Mouse (Mus musculus) myocyte (in vitro differentiated cells): ENCODE measurements around the gene Cdiptos. TPM values are rescaled to one million over a fixed set of nuclear protein-coding genes. Genes with fewer than 3 reads are reported as not detected.

Source experiments
- H3K27me3 ChIP-seq: one replicate; pipeline ENCODE4 v1.6.1; 2011; ENCODE audit not compliant: control insufficient read depth, insufficient read depth, insufficient read length
- H3K36me3 ChIP-seq: one replicate; pipeline ENCODE4 v1.6.1; 2011; ENCODE audit not compliant: control insufficient read depth, insufficient read depth
- H3K4me2 ChIP-seq: one replicate; pipeline ENCODE4 v1.6.1; 2011; ENCODE audit warnings: low read depth, control low read depth
- H3K4me3 ChIP-seq: one replicate; pipeline ENCODE4 v1.5.1; 2011; ENCODE audit warnings: mild to moderate bottlenecking, control low read depth, moderate library complexity
- H3K79me2 ChIP-seq: one replicate; pipeline ENCODE4 v1.6.1; 2011; ENCODE audit not compliant: control insufficient read depth, insufficient read depth
- H3ac ChIP-seq: one replicate; pipeline ENCODE4 v1.6.1; 2011; ENCODE audit not compliant: control insufficient read depth, insufficient read length
- CEBPB ChIP-seq: IDR thresholded peaks from 2 replicates; pipeline ENCODE4 v1.6.1; 2011; ENCODE audit warnings: mild to moderate bottlenecking, moderate library complexity; ENCODE audit not compliant: poor library complexity, insufficient read depth, severe bottlenecking
- E2F4 ChIP-seq: IDR thresholded peaks from one replicate; pipeline ENCODE4 v1.6.1; 2011; ENCODE audit warnings: mild to moderate bottlenecking, control low read depth, moderate library complexity; ENCODE audit not compliant: insufficient read depth
- MAX ChIP-seq: IDR thresholded peaks from one replicate; pipeline ENCODE4 v1.6.1; 2011; ENCODE audit warnings: low read depth, mild to moderate bottlenecking, control low read depth
- MYOD1 ChIP-seq, 3 experiments: IDR thresholded peaks; one replicate each; pipeline ENCODE4 v1.6.1; 2011; ENCODE audit warnings: control low read depth in 2 of 3, low read depth in 2 of 3, mild to moderate bottlenecking in 2 of 3, moderate library complexity in 1 of 3; ENCODE audit not compliant: insufficient read length in 2 of 3, control insufficient read depth in 1 of 3
- MYOG ChIP-seq, 3 experiments: IDR thresholded peaks; one replicate each; pipeline ENCODE4 v1.6.1; 2011; ENCODE audit warnings: control low read depth in 2 of 3, low read depth in 2 of 3, mild to moderate bottlenecking in 2 of 3; ENCODE audit not compliant: insufficient read length in 2 of 3, control insufficient read depth in 1 of 3, insufficient read depth in 1 of 3
- POLR2A ChIP-seq: IDR thresholded peaks from one replicate; pipeline ENCODE4 v1.6.1; 2011; ENCODE audit warnings: low read depth, mild to moderate bottlenecking, control low read depth, moderate library complexity; ENCODE audit not compliant: insufficient read length
- POLR2AphosphoS2 ChIP-seq: IDR thresholded peaks from one replicate; pipeline ENCODE4 v1.6.1; 2011; ENCODE audit warnings: low read depth, control low read depth; ENCODE audit not compliant: insufficient read length
- REST ChIP-seq: IDR thresholded peaks from one replicate; pipeline ENCODE4 v1.6.1; 2011; ENCODE audit warnings: mild to moderate bottlenecking, control low read depth, moderate library complexity; ENCODE audit not compliant: insufficient read depth, insufficient read length
- SRF ChIP-seq: IDR thresholded peaks from one replicate; pipeline ENCODE4 v1.6.1; 2011; ENCODE audit warnings: low read depth; ENCODE audit not compliant: control insufficient read depth, insufficient read length
- TCF12 ChIP-seq: IDR thresholded peaks from one replicate; pipeline ENCODE4 v1.6.1; 2011; ENCODE audit warnings: mild to moderate bottlenecking, control low read depth; ENCODE audit not compliant: poor library complexity, insufficient read depth, severe bottlenecking
- TCF3 ChIP-seq: IDR thresholded peaks from one replicate; pipeline ENCODE4 v1.6.1; 2011; ENCODE audit warnings: low read depth, control low read depth; ENCODE audit not compliant: insufficient read length
- USF1 ChIP-seq: IDR thresholded peaks from one replicate; pipeline ENCODE4 v1.6.1; 2011; ENCODE audit warnings: low read depth, mild to moderate bottlenecking, control low read depth, moderate library complexity
- polyA plus RNA-seq: library from polyadenylated mRNA; unstranded; fragments of >200 nt; fragmentation: generic; extraction: Trizol; gene quantifications from one replicate; pipeline ENCODE4 v1.2.1, GENCODE M21; 2012; ENCODE audit warnings: missing spikeins

Gene Cdiptos
- polyA plus RNA-seq, 1 experiment = 0.18 TPM

DNA sequence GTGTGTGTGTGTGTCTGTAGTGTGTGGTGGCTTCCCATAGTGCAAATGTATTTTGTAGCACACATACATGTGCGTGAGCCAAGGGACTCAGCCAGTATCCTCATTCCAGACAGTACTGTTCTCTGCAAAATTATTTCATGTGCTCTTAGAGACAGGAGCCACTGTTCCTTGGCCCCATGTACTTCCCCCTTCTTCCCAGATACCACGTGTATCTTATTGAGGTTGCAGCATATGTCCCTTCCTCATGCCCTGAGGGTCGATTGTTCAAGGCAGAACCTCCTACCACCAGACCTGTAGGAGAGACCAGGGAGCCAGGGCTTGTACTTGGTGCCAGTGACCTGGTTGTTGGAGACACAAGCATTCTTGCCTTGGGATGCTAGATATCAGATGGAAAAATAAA lies 20.8 kb downstream of the Cdiptos start:
- Histone ChIP-seq H3K79me2 (no peaks in the 10 kb centered on the region), H3K4me2 (no peak overlapping the region), H3K36me3 (no peaks in the 10 kb centered on the region), H3ac (no peak overlapping the region), H3K4me3 (no peak overlapping the region), H3K27me3 (peaks cover 36% of the 10 kb centered on the region)
- TF ChIP-seq MAX = no peak
- no peak for TF ChIP-seq TCF12
- no peak for TF ChIP-seq TCF3
- TF ChIP-seq REST = no peak
- TF ChIP-seq CEBPB = no peak
- no peak for TF ChIP-seq MYOG (IDR thresholded peaks at IDR 0.05; ENCODE audit: control insufficient read depth in 1 of 3, insufficient read depth in 1 of 3, insufficient read length in 2 of 3, low read depth in 2 of 3)
- no peak for TF ChIP-seq MYOD1 (IDR thresholded peaks at IDR 0.05; ENCODE audit: control insufficient read depth in 1 of 3, insufficient read length in 2 of 3, low read depth in 2 of 3)
- TF ChIP-seq E2F4 = no peak
- TF ChIP-seq USF1 = no peak
- no peak for TF ChIP-seq POLR2AphosphoS2
- no peak for TF ChIP-seq SRF
- no peak for TF ChIP-seq POLR2A

- Histone ChIP-seq H3K4me2 (no peak overlapping the region), H3K79me2 (no peaks in the 10 kb centered on the region), H3K4me3 (no peak overlapping the region), H3ac (no peak overlapping the region), H3K36me3 (no peaks in the 10 kb centered on the region), H3K27me3 (peaks cover 20% of the 10 kb centered on the region)
- peak in 1 of 3 experiments; percentile 13 for TF ChIP-seq MYOG (IDR thresholded peaks at IDR 0.05; ENCODE audit: control insufficient read depth in 1 of 3, insufficient read depth in 1 of 3, insufficient read length in 2 of 3, low read depth in 2 of 3)
- TF ChIP-seq MYOD1 (IDR thresholded peaks at IDR 0.05; ENCODE audit: control insufficient read depth in 1 of 3, insufficient read length in 2 of 3, low read depth in 2 of 3) = peak in 1 of 3 experiments; percentile 29
- no peak for TF ChIP-seq TCF12
These were observed 23.3 kb downstream of the Cdiptos start for GRCm38 (mm10) chr7:126952646-126953045.

GRCm38 (mm10) chr7:126951741-126952140 lies 24.2 kb downstream of the Cdiptos start:
- no peak for TF ChIP-seq TCF3
- Histone ChIP-seq H3K4me2 (no peak overlapping the region), H3ac (no peak overlapping the region), H3K4me3 (no peak overlapping the region), H3K27me3 (peaks cover 16% of the 10 kb centered on the region), H3K36me3 (no peaks in the 10 kb centered on the region), H3K79me2 (no peaks in the 10 kb centered on the region)

DNA sequence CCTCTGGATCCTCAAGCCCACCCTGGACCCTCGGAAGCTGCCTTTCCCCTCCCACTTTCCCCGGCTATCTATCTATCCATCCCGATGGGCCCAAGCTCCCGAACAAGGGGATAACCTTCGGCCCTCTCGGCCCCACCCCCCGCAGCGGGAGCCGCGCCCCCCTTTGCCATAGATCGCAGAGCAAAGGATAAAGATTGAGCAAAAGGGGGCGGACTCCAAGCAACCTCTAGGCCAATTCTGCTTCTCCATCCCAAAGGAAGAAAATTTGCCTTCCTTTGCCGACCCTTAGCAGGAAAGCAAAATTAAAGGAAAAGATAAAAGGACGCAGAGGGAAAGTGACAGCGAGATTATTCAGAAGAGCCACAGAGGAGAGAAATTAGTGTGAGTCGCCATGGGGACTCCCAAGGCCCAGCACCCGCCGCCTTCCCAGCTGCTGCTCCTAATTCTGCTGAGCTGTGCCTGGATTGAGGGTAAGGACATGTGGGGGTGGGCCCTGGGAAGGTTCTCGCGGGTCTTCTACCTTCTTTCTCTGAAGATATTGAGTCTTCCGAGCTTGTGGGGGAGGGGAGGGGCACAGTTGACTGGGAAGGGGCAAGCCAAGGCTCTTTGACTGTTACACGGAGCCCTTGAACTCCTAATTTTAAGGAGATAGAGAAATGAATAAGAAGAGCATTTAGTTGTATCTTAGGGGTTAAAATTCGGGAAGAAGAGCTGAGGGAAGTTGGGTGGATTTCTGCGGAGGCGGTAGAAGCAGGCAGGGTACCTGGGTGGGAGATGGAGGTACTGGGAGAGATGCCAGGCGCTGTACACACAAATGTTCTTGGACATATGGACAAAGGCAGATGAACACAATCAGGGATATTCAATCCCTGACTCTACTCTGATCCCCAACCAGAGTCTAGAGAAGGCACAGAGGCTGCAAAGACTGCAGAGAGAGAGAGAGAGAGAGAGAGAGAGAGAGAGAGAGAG lies 25.0 kb downstream of the Cdiptos start:
- no peaks in the 10 kb centered on the region for H3K79me2 ChIP-seq
- H3K4me2 ChIP-seq = no peak overlapping the region
- no peak overlapping the region for H3ac ChIP-seq
- no peaks in the 10 kb centered on the region for H3K36me3 ChIP-seq
- no peak overlapping the region for H3K4me3 ChIP-seq
- TF ChIP-seq SRF = no peak
- no peak for TF ChIP-seq MAX
- TF ChIP-seq MYOG (IDR thresholded peaks at IDR 0.05; ENCODE audit: control insufficient read depth in 1 of 3, insufficient read depth in 1 of 3, insufficient read length in 2 of 3, low read depth in 2 of 3) = no peak
- no peak for TF ChIP-seq MYOD1 (IDR thresholded peaks at IDR 0.05; ENCODE audit: control insufficient read depth in 1 of 3, insufficient read length in 2 of 3, low read depth in 2 of 3)
- no peak for TF ChIP-seq E2F4
- TF ChIP-seq POLR2A = no peak
- no peak for TF ChIP-seq CEBPB
- no peak for TF ChIP-seq TCF3
- TF ChIP-seq POLR2AphosphoS2 = no peak
- TF ChIP-seq REST = no peak
- TF ChIP-seq USF1 = no peak
- TF ChIP-seq TCF12 = no peak
- peaks cover 16% of the 10 kb centered on the region for H3K27me3 ChIP-seq

DNA sequence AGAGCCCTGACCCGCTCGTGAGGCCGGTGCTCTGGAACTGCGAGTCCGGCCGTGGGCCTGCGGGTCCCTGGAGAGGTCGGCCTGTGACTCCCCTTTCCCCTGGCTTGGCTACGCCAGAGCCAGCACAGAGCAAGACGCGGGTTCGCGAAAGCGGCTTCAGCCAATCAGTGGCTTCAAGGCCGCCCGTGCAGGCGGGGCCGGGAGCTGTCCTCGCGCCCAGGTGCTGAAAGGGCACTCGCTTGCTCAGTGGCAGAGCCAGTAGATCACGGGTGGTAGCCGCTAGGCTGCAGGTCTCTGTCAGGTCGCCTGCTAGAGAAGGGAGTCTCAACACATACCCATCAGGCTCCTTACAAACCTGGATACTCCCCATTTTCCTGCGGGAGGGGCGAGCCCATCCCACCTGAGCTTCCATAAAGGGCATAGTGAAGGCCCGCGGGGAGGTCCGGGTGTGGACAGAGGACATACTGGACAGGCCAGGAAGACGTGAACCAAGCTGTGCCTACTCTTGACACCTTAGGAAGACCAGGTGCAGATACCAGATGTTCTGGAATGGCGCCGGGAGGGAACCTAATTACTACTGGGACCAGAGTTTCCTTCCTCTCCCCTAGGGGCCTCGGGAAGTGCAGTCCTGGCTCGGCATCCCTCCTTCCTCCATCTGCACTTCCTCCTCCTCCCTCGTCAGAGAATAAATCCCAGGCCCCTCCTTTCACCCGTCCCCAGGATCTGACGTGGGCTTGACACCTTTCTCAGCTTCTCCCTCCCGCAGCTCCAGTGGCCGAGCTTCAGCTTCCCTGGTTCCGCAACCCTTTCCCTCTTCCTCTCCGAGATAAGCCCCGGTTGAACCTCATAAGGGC lies 25.9 kb downstream of the Cdiptos start, which contains the start of gene Sez6l2:
TSS of gene Sez6l2 (plus strand) at position 771 of the 854 bp plus-strand sequence.
- Histone ChIP-seq H3K4me2 (peak within 1 kb of the TSS; percentile 69), H3ac (no peak within 1 kb of the TSS), H3K79me2 (no peaks in the 10 kb centered on the region), H3K27me3 (peaks cover 16% of the 10 kb centered on the region), H3K36me3 (peaks cover 3% of the 10 kb centered on the region), H3K4me3 (no peak within 1 kb of the TSS)
- TF ChIP-seq REST (peak; percentile 96), CEBPB (no peak), MYOD1 (IDR thresholded peaks at IDR 0.05; ENCODE audit: control insufficient read depth in 1 of 3, insufficient read length in 2 of 3, low read depth in 2 of 3) (peak in 1 of 3 experiments; percentile 27), USF1 (no peak), TCF3 (no peak), SRF (no peak), TCF12 (no peak), POLR2A (no peak), MAX (no peak), E2F4 (peak; percentile 5), MYOG (IDR thresholded peaks at IDR 0.05; ENCODE audit: control insufficient read depth in 1 of 3, insufficient read depth in 1 of 3, insufficient read length in 2 of 3, low read depth in 2 of 3) (peak in 1 of 3 experiments; percentile 46), POLR2AphosphoS2 (peak; percentile 27)
